Comparison of ENCODE assay signal across 10 mouse cellular contexts in the genomic region with DNA sequence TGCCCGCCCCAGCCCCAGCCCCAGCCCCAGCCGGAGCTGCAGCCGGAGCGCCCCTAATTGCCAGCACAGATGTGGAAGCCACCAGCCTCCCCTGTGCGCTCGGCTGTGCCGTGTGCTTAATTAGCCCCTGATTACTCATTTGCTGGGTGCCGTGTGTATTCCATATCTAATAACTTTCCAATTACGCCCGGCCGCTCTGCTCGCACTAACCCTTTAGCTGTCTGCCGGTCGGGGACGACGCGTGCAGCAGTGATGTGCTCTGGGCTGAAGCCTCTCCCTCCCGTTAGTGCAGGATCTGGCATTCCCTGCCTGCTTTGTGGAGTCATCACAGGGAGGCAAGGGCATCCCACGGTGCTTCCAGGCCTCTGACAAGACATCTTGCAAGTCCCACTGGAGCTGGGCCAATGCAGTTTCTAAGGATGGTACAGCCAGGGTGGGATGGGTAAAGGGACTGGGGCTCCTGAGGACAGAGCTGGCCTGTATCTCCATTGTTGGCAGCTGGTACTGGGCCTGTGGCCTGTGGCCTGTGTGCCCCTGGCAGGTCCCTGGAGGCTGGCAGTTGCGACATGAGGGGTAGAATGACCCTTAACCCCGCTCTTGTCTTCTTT.
A peak's percentile ranks its signal among the peaks of the same experiment; 100 is the strongest.
DNase-seq lines count a peak whose midpoint lies in the region; ATAC-seq lines count a peak whose summit lies in the region.
"Had no signal": no experiment of that assay in that cellular context is flagged by ENCODE, and none has a peak within 500 bp of the region (broad histone marks: within the 10 kb centered on the region; RNA-seq: fewer than 3 reads in every experiment).

No protein-coding gene starts in this region.

- H3K36me3 ChIP-seq in forebrain, embryonic 16.5 days (ENCODE audit: control insufficient read depth, insufficient read depth) = no peaks in the 10 kb centered on the region
- H3K36me3 ChIP-seq in midbrain, embryonic 12.5 days = no peaks in the 10 kb centered on the region

- no peaks in the 10 kb centered on the region for H3K27me3 ChIP-seq in forebrain, embryonic 16.5 days (replicated peaks; ENCODE audit: control insufficient read depth, insufficient read depth, low read length)
- peaks cover 30% of the 10 kb centered on the region for H3K27me3 ChIP-seq in midbrain, embryonic 12.5 days

- peaks cover 43% of the 10 kb centered on the region for H3K4me1 ChIP-seq in forebrain, embryonic 16.5 days (replicated peaks; ENCODE audit: control insufficient read depth, insufficient read depth, low read length)
- peaks cover 84% of the 10 kb centered on the region for H3K4me1 ChIP-seq in midbrain, embryonic 12.5 days

- H3K9ac ChIP-seq in forebrain, embryonic 16.5 days (replicated peaks; ENCODE audit: low read depth, low read length) = no peak overlapping the region; the same call in none of the 2 replicates
- peak overlapping the region; percentile 37; the same call in 1 of the 2 replicates for H3K9ac ChIP-seq in midbrain, embryonic 12.5 days (replicated peaks)

- H3K27ac ChIP-seq in forebrain, embryonic 16.5 days (ENCODE audit: low read length) = peak overlapping the region; percentile 61
- H3K27ac ChIP-seq in midbrain, embryonic 12.5 days (replicated peaks) = peak overlapping the region; percentile 85

- no peaks in the 10 kb centered on the region for H3K9me3 ChIP-seq in forebrain, embryonic 16.5 days (ENCODE audit: control insufficient read depth, low read length)
- no peaks in the 10 kb centered on the region for H3K9me3 ChIP-seq in midbrain, embryonic 12.5 days

- DNase-seq in adrenal gland, postnatal 14 days = peak; percentile 70
- DNase-seq in adrenal gland, adult 18-20 months (ENCODE audit: low spot score in 2 of 2) = no peak
- peak; percentile 37 for DNase-seq in adipocyte (ENCODE audit: low spot score)
- no peak for DNase-seq in spleen, postnatal 4 days (ENCODE audit: low spot score in 2 of 2)
- DNase-seq in lung, postnatal 10 days = no peak
- DNase-seq: gastrocnemius, postnatal 10 days had no signal

- ATAC-seq in forebrain, embryonic 16.5 days = peak; percentile 77
- peak; percentile 36; the same call in 1 of the 2 replicates for ATAC-seq in midbrain, embryonic 12.5 days (ENCODE audit: low FRiP score, low read depth)
- no peak for ATAC-seq in CD4-positive, CD25-positive, alpha-beta regulatory T cell, adult 4 months

- H3K4me3 ChIP-seq in forebrain, embryonic 16.5 days (replicated peaks; ENCODE audit: low read length) = no peak overlapping the region
- H3K4me3 ChIP-seq in midbrain, embryonic 12.5 days = no peak overlapping the region
- H3K4me3 ChIP-seq: myocyte had no signal

- WGBS in forebrain, embryonic 16.5 days = 16% methylated on average over 21 of the region's 21 CpGs
- 48% methylated on average over 21 of the region's 21 CpGs for WGBS in midbrain, embryonic 12.5 days

- no peak overlapping the region; the same call in 1 of the 2 replicates for H3K4me2 ChIP-seq in forebrain, embryonic 16.5 days (ENCODE audit: low read length)
- H3K4me2 ChIP-seq in midbrain, embryonic 12.5 days (replicated peaks) = no peak overlapping the region

Comparison
In these comparisons a context has a peak if more than half of its experiments do, and no peak if none do; other contexts are left out.
1. DNase-seq: peak in adrenal gland, postnatal 14 days (single experiment) and adipocyte (single experiment); none in adrenal gland, adult 18-20 months (0 of 2), spleen, postnatal 4 days (0 of 2) and lung, postnatal 10 days (single experiment).